Mouse (Mus musculus): ENCODE measurements around the gene Six6.

- TF ChIP-seq CTCF (IDR thresholded peaks at IDR 0.05; ENCODE audit: insufficient read depth, low read depth, low read length) (no peak), POLR2A (IDR thresholded peaks at IDR 0.05; ENCODE audit: insufficient read depth, low read depth, low read length) (no peak)
These were observed 4.9 kb downstream of the Six6 start for GRCm38 (mm10) chr12:72944411-72945225.
